Mouse (Mus musculus): ENCODE results near the gene Cd80. TPM values are rescaled to one million over a fixed set of nuclear protein-coding genes. Genes with fewer than 3 reads are reported as not detected.
"Not testable (repeated sequence)": the region's sequence is repeated elsewhere in the genome, so short reads cannot be mapped to it uniquely, and the experiment has no call there.

Cd80 gene
- total RNA-seq, 2 experiments from 2014 or later, result 0.36 to 0.76 TPM

- DNase-seq (ENCODE audit: low spot score in 2 of 2), result no peak
These were observed 16.5 kb downstream of the Cd80 start for GRCm38 (mm10) chr16:38471697-38472506.

- no peak for DNase-seq (ENCODE audit: low spot score in 2 of 2)
These were observed 17.1 kb downstream of the Cd80 start for GRCm38 (mm10) chr16:38472507-38472873.

GRCm38 (mm10) chr16:38473661-38474060 lies 18.3 kb downstream of the Cd80 start:
- DNase-seq (ENCODE audit: low spot score in 2 of 2), result no peak

GRCm38 (mm10) chr16:38474677-38475286 lies 19.4 kb downstream of the Cd80 start:
- no peak for DNase-seq (ENCODE audit: low spot score in 2 of 2)

- DNase-seq (ENCODE audit: low spot score in 2 of 2), result no peak
These were observed 20.4 kb downstream of the Cd80 start for GRCm38 (mm10) chr16:38475681-38476311.

GRCm38 (mm10) chr16:38476312-38477240 lies 21.2 kb downstream of the Cd80 start:
- DNase-seq (ENCODE audit: low spot score in 2 of 2), result peak in 1 of 2 experiments; percentile 29

- not testable (repeated sequence) for DNase-seq (ENCODE audit: low spot score in 2 of 2)
These were observed 21.9 kb downstream of the Cd80 start for GRCm38 (mm10) chr16:38477241-38477608.

- no peak for DNase-seq (ENCODE audit: low spot score in 2 of 2)
These were observed 22.9 kb downstream of the Cd80 start for GRCm38 (mm10) chr16:38478296-38478695.

- no peak for DNase-seq (ENCODE audit: low spot score in 2 of 2)
These were observed 26.0 kb downstream of the Cd80 start for GRCm38 (mm10) chr16:38481327-38481726.

GRCm38 (mm10) chr16:38482780-38483562 lies 27.6 kb downstream of the Cd80 start:
- no peak for DNase-seq (ENCODE audit: low spot score in 2 of 2)

- DNase-seq (ENCODE audit: low spot score in 2 of 2), result no peak
These were observed 28.4 kb downstream of the Cd80 start for GRCm38 (mm10) chr16:38483582-38484309.

- DNase-seq (ENCODE audit: low spot score in 2 of 2), result no peak
These were observed 37.2 kb downstream of the Cd80 start for GRCm38 (mm10) chr16:38492551-38492950.

GRCm38 (mm10) chr16:38493890-38494289 lies 38.5 kb downstream of the Cd80 start:
- DNase-seq (ENCODE audit: low spot score in 2 of 2), result no peak

GRCm38 (mm10) chr16:38496604-38497140 lies 41.3 kb downstream of the Cd80 start:
- no peak for DNase-seq (ENCODE audit: low spot score in 2 of 2)

GRCm38 (mm10) chr16:38502469-38502868 lies 47.1 kb downstream of the Cd80 start:
- DNase-seq (ENCODE audit: low spot score in 2 of 2), result no peak

- no peak for DNase-seq (ENCODE audit: low spot score in 2 of 2)
These were observed 48.2 kb downstream of the Cd80 start for GRCm38 (mm10) chr16:38503528-38503927.

- DNase-seq (ENCODE audit: low spot score in 2 of 2), result peak; percentile 72 to 82
These were observed 50.8 kb downstream of the Cd80 start for GRCm38 (mm10) chr16:38506041-38506634.

- no peak for DNase-seq (ENCODE audit: low spot score in 2 of 2)
These were observed 55.5 kb downstream of the Cd80 start for GRCm38 (mm10) chr16:38510846-38511245.

- DNase-seq (ENCODE audit: low spot score in 2 of 2), result no peak
These were observed 63.8 kb downstream of the Cd80 start for GRCm38 (mm10) chr16:38519140-38519539.

Data from layer of hippocampus, postnatal 14 days (tissue).